Mouse (Mus musculus) olfactory bulb, adult 2 months (tissue): ENCODE data around the gene Ube2o. TPM values are rescaled to one million over a fixed set of nuclear protein-coding genes. Genes with fewer than 3 reads are reported as not detected.
"Not testable (repeated sequence)": the region's sequence is repeated elsewhere in the genome, so short reads cannot be mapped to it uniquely, and the experiment has no call there.

Experiments used
- H3K27ac ChIP-seq: fragments of 200-500 bp; 2 replicates; pipeline ENCODE4 v1.5.1; 2012; ENCODE audit warnings: low read depth, low read length; ENCODE audit not compliant: insufficient read depth
- H3K4me1 ChIP-seq: fragments of 200-500 bp; 2 replicates; pipeline ENCODE4 v1.6.1; 2012; ENCODE audit warnings: low read length; ENCODE audit not compliant: control insufficient read depth, insufficient read depth
- H3K4me3 ChIP-seq: fragments of 200-500 bp; 2 replicates; pipeline ENCODE4 v1.5.1; 2012; ENCODE audit warnings: mild to moderate bottlenecking, low read depth, low read length, moderate library complexity; ENCODE audit not compliant: insufficient read depth
- CTCF ChIP-seq: fragments of 200-500 bp; IDR thresholded peaks from 2 replicates; pipeline ENCODE4 v1.5.1; 2012; ENCODE audit warnings: low read depth, mild to moderate bottlenecking, low read length, moderate library complexity; ENCODE audit not compliant: insufficient read depth
- POLR2A ChIP-seq: fragments of 200-500 bp; IDR thresholded peaks from 2 replicates; pipeline ENCODE4 v1.6.1; 2012; ENCODE audit warnings: mild to moderate bottlenecking, low read depth, low read length, moderate library complexity; ENCODE audit not compliant: insufficient read depth
- WGBS: fragments of 180-500 bp; shearing (Covaris S2); methylation state at CpG from one replicate; pipeline ENCODE4 v1.1.7; 2018; 5-methylcytosine and 5-hydroxymethylcytosine counted together
- polyA plus RNA-seq: library from polyadenylated mRNA; stranded (reverse); fragments of >200 nt; gene quantifications from 2 replicates; pipeline ENCODE4 v1.2.4, GENCODE M21; 2012; ENCODE audit warnings: low replicate concordance; ENCODE audit not compliant: missing spikeins, insufficient read depth, insufficient read length

Gene Ube2o
- polyA plus RNA-seq, 1 experiment = not detected

GRCm38 (mm10) chr11:116499018-116499417 is 82.2 kb downstream of the Ube2o start:
- 49% methylated on average over 6 of the region's 6 CpGs for WGBS

DNA sequence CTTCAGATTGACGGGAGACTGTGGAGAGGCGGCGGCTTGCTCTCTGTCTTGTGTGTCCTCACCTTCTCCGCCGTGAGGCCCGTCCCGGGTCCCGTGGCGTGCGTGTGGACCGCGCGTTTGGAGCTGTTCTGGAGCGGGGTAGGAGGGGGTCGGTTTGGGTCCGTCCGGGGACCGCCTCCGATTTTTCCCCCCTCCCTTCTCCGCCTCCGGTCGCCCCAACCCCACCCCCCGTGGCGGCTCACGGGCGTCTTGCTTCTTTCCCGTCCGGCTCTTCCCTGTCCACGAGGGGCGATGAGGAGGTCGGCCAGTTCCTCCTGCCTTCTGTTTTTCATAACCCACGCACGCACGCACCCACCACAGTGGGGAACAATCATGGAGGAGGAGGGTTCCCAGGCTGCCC is 82.7 kb downstream of the Ube2o start:
- peaks cover 23% of the 10 kb centered on the region for H3K4me1 ChIP-seq
- WGBS = 31% methylated on average over 32 of the region's 34 CpGs
- H3K4me3 ChIP-seq = 0 out of 2 replicates have a peak overlapping the region, but pooled peaks have one; percentile 1
- TF ChIP-seq POLR2A = no peak
- TF ChIP-seq CTCF = no peak
- no peak overlapping the region for H3K27ac ChIP-seq

More at GRCm38 (mm10) chr11:116499018-116499417, 82.2 kb downstream of the Ube2o start:
- Histone ChIP-seq H3K4me1 (peaks cover 20% of the 10 kb centered on the region), H3K27ac (no peak overlapping the region), H3K4me3 (no peak overlapping the region)
- TF ChIP-seq POLR2A = no peak

- H3K27ac ChIP-seq = no peak overlapping the region
- 84% methylated on average over 4 of the region's 4 CpGs for WGBS
- TF ChIP-seq CTCF = no peak
- no peak for TF ChIP-seq POLR2A
- H3K4me3 ChIP-seq = no peak overlapping the region
- H3K4me1 ChIP-seq = peaks cover 23% of the 10 kb centered on the region
These were observed 83.9 kb downstream of the Ube2o start for GRCm38 (mm10) chr11:116497313-116497712.

DNA sequence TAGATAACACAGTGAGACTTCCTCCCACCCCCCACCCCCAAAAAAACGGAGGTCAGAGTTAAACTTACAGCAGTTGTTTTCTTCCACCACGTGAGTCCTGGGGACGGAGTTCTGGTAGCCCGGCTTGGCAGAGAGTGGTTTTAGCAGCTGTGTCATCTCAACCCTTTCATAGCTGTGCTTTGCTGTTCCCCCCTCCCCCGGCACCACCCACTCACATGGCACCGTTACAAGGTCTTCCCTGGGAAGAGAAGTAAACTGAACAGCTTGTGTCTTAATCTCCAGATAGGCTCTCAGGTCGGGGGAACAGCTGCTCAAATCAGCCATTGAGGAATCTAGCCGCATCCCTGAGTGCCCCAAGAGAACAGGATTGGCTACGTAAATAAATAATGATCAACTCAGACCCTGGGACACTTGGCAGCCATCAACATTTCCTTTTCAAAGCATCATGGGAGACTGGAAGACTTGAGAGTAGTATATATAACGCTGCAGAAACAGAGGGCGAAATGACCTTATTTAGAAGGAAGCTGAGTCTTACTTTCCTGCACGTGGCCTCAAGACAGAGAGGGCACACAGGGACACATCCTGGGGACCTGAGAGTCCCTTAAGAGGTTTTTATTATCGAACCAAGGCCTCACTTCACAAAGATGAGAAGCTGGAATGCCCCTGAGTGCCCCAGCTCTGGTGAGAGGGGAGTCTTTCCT is 86.6 kb downstream of the Ube2o start:
- TF ChIP-seq CTCF (no peak), POLR2A (no peak)
- Histone ChIP-seq H3K27ac (no peak overlapping the region), H3K4me3 (no peak overlapping the region), H3K4me1 (peaks cover 21% of the 10 kb centered on the region)
- WGBS = 18% methylated on average over 13 of the region's 13 CpGs

DNA sequence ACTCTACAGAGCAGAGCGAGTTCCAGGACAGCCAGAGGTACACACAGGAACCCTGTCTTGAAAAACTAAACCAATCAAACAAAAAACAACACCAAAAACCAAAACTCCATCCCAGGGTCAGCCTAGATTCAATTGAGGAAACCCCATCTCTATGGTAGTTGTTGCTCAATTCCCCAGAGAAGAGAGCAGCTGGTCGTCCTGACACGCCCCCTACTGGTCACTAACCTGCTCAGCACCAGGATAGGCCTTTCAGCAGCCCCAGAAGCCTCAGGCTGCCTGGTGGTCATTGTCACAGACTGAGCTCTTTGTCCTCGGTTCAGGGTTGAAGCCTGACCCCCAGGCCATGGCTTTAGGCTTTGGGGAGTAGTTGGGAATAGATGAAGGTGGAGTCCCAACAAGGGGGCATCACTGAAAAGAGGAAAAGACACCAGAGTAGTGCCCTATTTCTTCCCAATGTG is 87.4 kb downstream of the Ube2o start, which contains the start of gene Prpsap1:
Gene Prpsap1, minus strand, starts transcription at position 408 of the 458 bp plus-strand sequence.
- Histone ChIP-seq H3K4me3 (no peak within 1 kb of the TSS), H3K27ac (no peak within 1 kb of the TSS), H3K4me1 (peaks cover 24% of the 10 kb centered on the region)
- TF ChIP-seq CTCF = peak; percentile 57; the same call in 1 of the 2 replicates
- no peak for TF ChIP-seq POLR2A
- WGBS = 27% methylated on average over 4 of the region's 4 CpGs

DNA sequence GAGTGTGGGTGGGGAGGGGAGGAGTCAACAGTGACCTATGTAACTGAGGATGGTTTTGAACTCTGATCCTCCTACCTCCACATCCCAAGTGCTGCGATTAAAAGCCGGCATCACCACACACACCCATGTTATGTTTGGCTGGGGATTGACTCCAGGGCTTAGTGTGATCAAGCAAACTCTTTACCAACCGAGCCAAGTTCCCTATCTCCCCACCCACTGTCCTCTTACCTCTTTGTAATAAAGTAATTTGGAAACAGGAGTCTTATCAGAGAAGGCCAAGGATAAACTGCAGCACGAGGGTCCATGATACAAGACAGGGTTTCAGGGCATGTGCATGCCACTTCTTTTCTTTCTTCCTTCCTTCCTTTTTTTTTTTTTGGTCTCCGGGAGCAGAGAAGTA is 88.1 kb downstream of the Ube2o start:
- Histone ChIP-seq H3K4me3 (no peak overlapping the region), H3K27ac (no peak overlapping the region), H3K4me1 (peaks cover 20% of the 10 kb centered on the region)
- TF ChIP-seq CTCF (no peak), POLR2A (no peak)
- WGBS = 82% methylated on average over 5 of the region's 5 CpGs

DNA sequence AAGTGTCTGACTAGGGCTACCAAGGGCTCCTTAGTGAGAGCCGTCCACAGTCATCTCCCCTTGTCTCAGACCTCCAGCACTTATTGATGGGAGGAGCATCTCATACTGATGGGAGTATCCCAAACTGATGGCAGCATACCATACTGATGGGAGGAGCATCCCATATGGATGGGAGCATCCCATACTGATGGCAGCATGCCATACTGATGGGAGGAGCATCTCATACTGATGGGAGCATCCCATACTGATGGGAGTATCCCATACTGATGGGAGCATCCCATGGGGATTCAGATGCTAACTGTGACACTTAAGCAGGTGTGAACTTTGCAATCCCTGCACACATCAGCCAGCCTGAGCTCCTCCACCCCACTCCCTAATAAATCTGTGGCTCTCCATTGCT is 88.7 kb downstream of the Ube2o start:
- H3K4me1 ChIP-seq = peaks cover 20% of the 10 kb centered on the region
- not testable (repeated sequence) for H3K4me3 ChIP-seq, H3K27ac ChIP-seq
- WGBS = 77% methylated on average over 1 of the region's 1 CpGs

GRCm38 (mm10) chr11:116491338-116491737 is 89.9 kb downstream of the Ube2o start:
- TF ChIP-seq POLR2A = no peak
- no peak for TF ChIP-seq CTCF
- 62% methylated on average over 6 of the region's 6 CpGs for WGBS
- Histone ChIP-seq H3K4me3 (no peak overlapping the region), H3K4me1 (peaks cover 20% of the 10 kb centered on the region), H3K27ac (no peak overlapping the region)

- Histone ChIP-seq H3K27ac (peak overlapping the region; percentile 92), H3K4me3 (peak overlapping the region; percentile 86), H3K4me1 (peaks cover 20% of the 10 kb centered on the region)
- TF ChIP-seq CTCF = no peak
- peak; percentile 60 for TF ChIP-seq POLR2A
- WGBS = under 1% methylated on average over 61 of the region's 62 CpGs
These were observed 90.8 kb downstream of the Ube2o start for GRCm38 (mm10) chr11:116490232-116491107.
